8 mouse cellular contexts compared by ENCODE assay signal in genomic region chrX:142681056-142681615, GRCm38 (mm10). TPM values are rescaled to one million over a fixed set of nuclear protein-coding genes. Genes with fewer than 3 reads are reported as not detected.
DNase-seq lines count a peak whose midpoint lies in the region; ATAC-seq and TF ChIP-seq lines count a peak whose summit lies in the region.

TSS of gene Tmem164 (plus strand) at chrX:142681406.

- peaks cover 0 to 7% of the 10 kb centered on the region in 2 experiments; a peak in 2 of 4 replicates for H3K4me1 ChIP-seq in ES-E14 (ENCODE audit: control insufficient read depth in 2 of 2, insufficient read depth in 2 of 2, low read length in 2 of 2, poor library complexity in 1 of 2)
- H3K4me1 ChIP-seq in cerebellum, adult 2 months (ENCODE audit: control insufficient read depth, insufficient read depth, low read length): no peaks in the 10 kb centered on the region
- H3K4me1 ChIP-seq in forebrain, postnatal 0 days (ENCODE audit: insufficient read depth): no peaks in the 10 kb centered on the region
- peaks cover 31% of the 10 kb centered on the region for H3K4me1 ChIP-seq in lung, embryonic 15.5 days

- intact Hi-C loops in heart, postnatal 36 days (cut with DNase I): loop anchor here (5.0 to 10.0 kb wide), 5 partner anchors 36 to 1729 kb away; partner anchors contain the start of gene Acsl4

- peak within 1 kb of the TSS; percentile 81 for H3K27ac ChIP-seq in ES-E14 (ENCODE audit: insufficient read depth, low read depth, low read length, poor library complexity, severe bottlenecking)
- peak within 1 kb of the TSS; percentile 78; the same call in 1 of the 2 replicates for H3K27ac ChIP-seq in cerebellum, adult 2 months (ENCODE audit: insufficient read depth, low read length)
- peak within 1 kb of the TSS; percentile 66 for H3K27ac ChIP-seq in forebrain, postnatal 0 days (ENCODE audit: low read depth, low read length)
- H3K27ac ChIP-seq in lung, embryonic 15.5 days: peak within 1 kb of the TSS; percentile 98

- no peaks in the 10 kb centered on the region for H3K27me3 ChIP-seq in cerebellum, adult 2 months (ENCODE audit: control insufficient read depth, insufficient read depth, low read length)
- H3K27me3 ChIP-seq in forebrain, postnatal 0 days (ENCODE audit: insufficient read depth, low read length): no peaks in the 10 kb centered on the region
- H3K27me3 ChIP-seq in lung, embryonic 15.5 days: no peaks in the 10 kb centered on the region

- H3K9ac ChIP-seq in ES-E14 (ENCODE audit: insufficient read depth, low read depth, low read length, poor library complexity, severe bottlenecking): peak within 1 kb of the TSS; percentile 85
- peak within 1 kb of the TSS; percentile 58 for H3K9ac ChIP-seq in forebrain, postnatal 0 days
- H3K9ac ChIP-seq in lung, embryonic 15.5 days: peak within 1 kb of the TSS; percentile 60

- peak within 1 kb of the TSS; percentile 77 to 94 for H3K4me3 ChIP-seq in ES-E14 (ENCODE audit: insufficient read depth in 1 of 2, low read depth in 1 of 2, low read length in 2 of 2, poor library complexity in 1 of 2, severe bottlenecking in 1 of 2)
- H3K4me3 ChIP-seq in cerebellum, adult 2 months (replicated peaks; ENCODE audit: insufficient read depth, low read depth, low read length): peak within 1 kb of the TSS; percentile 91
- H3K4me3 ChIP-seq in forebrain, postnatal 0 days (ENCODE audit: low read depth, low read length): peak within 1 kb of the TSS; percentile 58
- peak within 1 kb of the TSS; percentile 61 for H3K4me3 ChIP-seq in lung, embryonic 15.5 days

- peak; percentile 42 for DNase-seq in ES-E14 (ENCODE audit: low read depth, low spot score)
- peak; percentile 72 to 76 for DNase-seq in cerebellum, adult 2 months
- peak; percentile 63 for DNase-seq in forebrain, postnatal 0 days
- peak; percentile 72 to 82 for DNase-seq in heart, postnatal 36 days
- DNase-seq in layer of hippocampus, adult 8-10 months (ENCODE audit: low spot score in 2 of 2): peak; percentile 17 to 32
- peak; percentile 83 for DNase-seq in ovary, adult 18-20 months (ENCODE audit: low spot score)
- peak; percentile 67 for DNase-seq in thymus, postnatal 0 days (ENCODE audit: low spot score)

- peak; percentile 81 for ATAC-seq in forebrain, postnatal 0 days
- ATAC-seq in lung, embryonic 15.5 days (ENCODE audit: borderline replicate concordance, extremely low read depth, low FRiP score, low TSS enrichment): peak; percentile 90

- 8% methylated on average over 24 of the region's 38 CpGs for WGBS in cerebellum, adult 2 months
- WGBS in forebrain, postnatal 0 days: 12% methylated on average over 32 of the region's 38 CpGs
- 12% methylated on average over 16 of the region's 38 CpGs for WGBS in lung, embryonic 15.5 days

- no peak for TF ChIP-seq CTCF in cerebellum, adult 2 months (IDR thresholded peaks at IDR 0.05; ENCODE audit: borderline replicate concordance, insufficient read depth, low read depth, low read length)
- no peak for TF ChIP-seq CTCF in forebrain, postnatal 0 days (IDR thresholded peaks at IDR 0.05; ENCODE audit: low read depth)

- no peaks in the 10 kb centered on the region for H3K9me3 ChIP-seq in ES-E14 (ENCODE audit: control insufficient read depth, insufficient read depth, low read depth, low read length)
- H3K9me3 ChIP-seq in forebrain, postnatal 0 days (ENCODE audit: low read length): no peaks in the 10 kb centered on the region
- H3K9me3 ChIP-seq in lung, embryonic 15.5 days: no peaks in the 10 kb centered on the region

- TF ChIP-seq POLR2A in cerebellum, adult 2 months (IDR thresholded peaks at IDR 0.05; ENCODE audit: borderline replicate concordance, insufficient read depth, low read length): 0 out of 2 replicates have a peak, but pooled peaks have one; percentile 21

- peak within 1 kb of the TSS; percentile 61 for H3K4me2 ChIP-seq in forebrain, postnatal 0 days (ENCODE audit: low read depth)
- peak within 1 kb of the TSS; percentile 73 for H3K4me2 ChIP-seq in lung, embryonic 15.5 days

- in situ Hi-C loops in ES-E14 (cut with MboI; ENCODE audit: low sequenced_read_pairs in 2 of 2, unreplicated experiment in 2 of 2): no loop called here

- peaks cover 2% of the 10 kb centered on the region; the same call in 1 of the 2 replicates for H3K36me3 ChIP-seq in ES-E14 (ENCODE audit: control insufficient read depth, insufficient read depth, low read length, poor library complexity, severe bottlenecking)
- H3K36me3 ChIP-seq in forebrain, postnatal 0 days (ENCODE audit: insufficient read depth): no peaks in the 10 kb centered on the region
- no peaks in the 10 kb centered on the region for H3K36me3 ChIP-seq in lung, embryonic 15.5 days

TF ChIP-seq in ES-E14, 5 proteins besides CTCF, POLR2A, EP300 and RAD21:
- TF ChIP-seq ZNF384 (IDR thresholded peaks at IDR 0.05; ENCODE audit: low read depth, low read length) (no peak), ZC3H11A (IDR thresholded peaks at IDR 0.05; ENCODE audit: borderline replicate concordance, low read depth, low read length) (no peak), HCFC1 (IDR thresholded peaks at IDR 0.05; ENCODE audit: borderline replicate concordance, insufficient read depth, low read length) (no peak), MAFK (IDR thresholded peaks at IDR 0.05; ENCODE audit: insufficient read depth, low read depth, low read length) (no peak), CHD2 (IDR thresholded peaks at IDR 0.05; ENCODE audit: low read depth, low read length) (no peak)

RNA-seq across cellular contexts. Expression of gene Tmem164, which starts in this region (rescaled TPM):
- total RNA-seq in ES-E14 (2012; rRNA removed): 12.4 and 15.3 TPM in 2 replicates
- polyA plus RNA-seq in cerebellum, adult 2 months (2012; rRNA removed): 17.8 and 18.1 TPM in 2 replicates
- 33.9 and 35.3 TPM in 2 replicates for total RNA-seq in forebrain, postnatal 0 days (2014; rRNA removed)
- 14.9 and 17.2 TPM in 2 replicates for polyA plus RNA-seq in forebrain, postnatal 0 days (2015; fragmentation: Nextera tagmentation; extraction: Ambion mirVana)
- total RNA-seq in heart, postnatal 36 days (2021): 10 to 100 TPM; 21.7 to 36.4 TPM
- 10 to 100 TPM; 17.0 to 19.5 (median 18.7) TPM for total RNA-seq in layer of hippocampus, adult 8-10 months (2022)
- 51.3 and 53.5 TPM in 2 replicates for polyA plus RNA-seq in lung, embryonic 15.5 days (2015; fragmentation: Nextera tagmentation; extraction: Ambion mirVana)
- polyA plus RNA-seq in thymus, postnatal 0 days (2015; fragmentation: Nextera tagmentation; extraction: Ambion mirVana): 30.7 and 35.4 TPM in 2 replicates

Comparison
In these comparisons a context has a peak if more than half of its experiments do, and no peak if none do; other contexts are left out.
1. Peak in every context shown above with its lines: DNase-seq, ATAC-seq, H3K4me3 ChIP-seq and H3K27ac ChIP-seq.
2. DNase-seq: peak in every context shown above with its lines; median percentile 83 in ovary, adult 18-20 months; 77 in heart, postnatal 36 days; 74 in cerebellum, adult 2 months; 67 in thymus, postnatal 0 days; 63 in forebrain, postnatal 0 days; 42 in ES-E14; 24 in layer of hippocampus, adult 8-10 months.